Mouse (Mus musculus): ENCODE measurements at regions not wholly inside any gene's neighbourhood (a gene's known extent, or its start where the extent isn't known, plus 50 kb on each side); places are given as distances from the start of the nearest gene placed in this dataset.

DNA sequence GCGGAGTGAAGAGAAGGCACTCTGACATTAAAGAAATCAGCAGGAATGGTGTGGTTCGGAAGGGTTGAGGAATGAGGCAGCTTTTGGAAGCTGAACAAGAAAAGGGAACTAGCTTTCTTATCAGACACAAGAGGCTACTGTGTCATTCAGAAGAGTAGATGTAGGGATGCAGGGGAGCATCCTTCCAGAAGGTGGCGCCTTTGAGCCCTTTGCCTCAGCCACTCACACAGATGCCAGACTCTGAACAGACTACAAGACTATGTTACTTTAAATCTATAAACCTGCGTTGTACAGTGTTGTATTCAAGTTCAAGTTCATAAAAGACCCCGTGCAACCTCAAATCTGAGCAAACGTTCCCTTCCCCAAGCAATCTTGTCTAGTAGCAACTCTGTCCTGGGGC is 128.9 kb downstream of the Kap start:
- in situ Hi-C loops (cut with MboI, MseI), result loop anchor here (25.0 kb wide), 2 partner anchors 713 to 888 kb away; no protein-coding TSS in a partner anchor

DNA sequence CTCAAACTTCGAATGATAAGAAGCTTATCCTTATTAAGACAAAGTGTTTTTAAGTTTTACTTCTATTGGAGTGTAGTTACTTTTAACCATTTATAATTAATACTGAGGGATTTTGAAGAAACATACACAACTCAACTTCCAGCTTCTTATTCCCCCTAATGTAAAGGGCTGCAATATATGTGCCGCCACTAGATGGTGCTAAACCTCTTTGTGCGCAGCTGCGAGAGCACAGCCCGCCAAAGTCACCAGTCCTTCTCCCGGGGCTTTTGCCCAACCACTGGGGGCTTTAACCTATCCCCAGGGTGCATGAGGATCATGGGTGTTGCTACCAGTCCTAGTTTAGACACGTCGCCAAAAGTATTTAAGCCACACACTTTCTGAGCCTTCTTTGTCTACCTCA is 146.8 kb downstream of the Kap start:
- in situ Hi-C loops (cut with MboI, MseI), result loop anchor here (5.0 to 25.0 kb wide), 4 partner anchors 181 to 908 kb away; no protein-coding TSS in a partner anchor

DNA sequence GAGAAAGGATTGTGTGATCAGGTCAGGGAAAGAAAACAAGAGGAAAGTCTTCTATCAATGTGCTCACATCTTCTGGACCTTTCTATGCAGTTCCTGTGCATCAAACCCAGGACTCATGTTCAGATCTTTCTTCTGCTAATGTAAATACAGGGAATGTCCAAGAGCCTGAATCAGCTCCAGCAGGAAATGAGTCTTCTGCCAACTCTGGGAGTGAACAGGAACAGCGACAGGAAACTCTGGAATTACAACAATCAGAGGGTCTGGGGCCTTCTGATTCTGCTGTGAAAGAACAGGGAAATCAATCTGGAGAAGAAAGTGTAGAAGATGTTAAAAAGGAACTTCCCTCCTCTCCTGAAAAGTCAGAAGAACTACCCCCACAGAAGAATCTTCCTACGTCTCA is 151.9 kb downstream of the Kap start:
- in situ Hi-C loops (cut with MboI, MseI), result loop anchor here (5.0 to 25.0 kb wide), 5 partner anchors 151 to 913 kb away; partner anchors contain the start of gene Kap (in 1 of the 2)

Measured in T-helper 17 cell (primary cell).